Comparison of ENCODE assay signal across 16 mouse cellular contexts in genomic region chr7:72294886-72295285, GRCm38 (mm10).
"Had no signal": no experiment of that assay in that cellular context is flagged by ENCODE, and none has a peak within 500 bp of the region (broad histone marks: within the 10 kb centered on the region; RNA-seq: fewer than 3 reads in every experiment).

No protein-coding gene starts in this region.

- H3K27ac ChIP-seq: kidney, postnatal 0 days; left cerebral cortex, adult 2 months; liver, embryonic 12.5 days; liver, embryonic 15.5 days; stomach, embryonic 15.5 days had no signal

- H3K27me3 ChIP-seq: liver, embryonic 12.5 days; liver, embryonic 15.5 days; stomach, embryonic 15.5 days had no signal

- DNase-seq: kidney, adult 8-10 months; layer of hippocampus, postnatal 36 days; lung, adult 18-20 months; lung, postnatal 4 days; midbrain, embryonic 14.5 days; retina, postnatal 1 day; right cerebral cortex, postnatal 25 days; spleen, adult 18-20 months; thymus, postnatal 25 days had no signal

- H3K4me2 ChIP-seq: liver, embryonic 12.5 days; liver, embryonic 15.5 days; midbrain, embryonic 11.5 days; stomach, embryonic 15.5 days had no signal

- H3K9me3 ChIP-seq: liver, embryonic 12.5 days; liver, embryonic 15.5 days; stomach, embryonic 15.5 days had no signal

- H3K36me3 ChIP-seq: liver, embryonic 12.5 days; liver, embryonic 15.5 days; stomach, embryonic 15.5 days had no signal

- ATAC-seq: intestine, postnatal 0 days; liver, embryonic 12.5 days had no signal

- H3K4me3 ChIP-seq: left cerebral cortex, adult 2 months; liver, embryonic 12.5 days; liver, embryonic 15.5 days; stomach, embryonic 15.5 days had no signal

- H3K4me1 ChIP-seq: liver, embryonic 12.5 days; liver, embryonic 15.5 days; stomach, embryonic 15.5 days had no signal

- H3K9ac ChIP-seq: liver, embryonic 12.5 days; liver, embryonic 15.5 days; stomach, embryonic 15.5 days had no signal
